Mouse (Mus musculus): ENCODE data around the gene Wdr25. TPM values are rescaled to one million over a fixed set of nuclear protein-coding genes. Genes with fewer than 3 reads are reported as not detected.

Gene Wdr25
- total and polyA plus RNA-seq, 3 experiments: 6.5 to 12.0 (median 6.7) TPM

DNA sequence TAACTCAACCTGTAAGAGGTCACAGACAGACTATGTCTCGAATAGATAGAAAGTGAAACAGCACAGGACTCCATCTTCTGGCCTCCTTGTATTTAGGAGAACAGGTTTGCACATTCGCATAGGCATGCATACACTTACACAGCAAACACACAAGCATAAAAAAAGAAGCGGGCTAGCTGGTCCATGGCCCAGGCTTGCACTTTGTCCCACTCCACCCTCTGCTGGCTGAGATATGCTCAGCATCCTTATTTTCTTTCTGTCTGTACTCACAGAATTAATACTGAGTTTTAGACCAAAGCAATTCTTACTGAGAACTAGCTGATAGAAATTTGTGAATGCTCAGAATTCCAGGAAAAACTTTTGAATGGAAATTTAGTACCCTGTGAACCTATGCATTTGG lies 2.6 kb downstream of the Wdr25 start:
- DNase-seq: peak; percentile 39

- no peak for DNase-seq
Measured at GRCm38 (mm10) chr12:108901346-108901745, 7.9 kb downstream of the Wdr25 start.

GRCm38 (mm10) chr12:108902940-108903339 lies 9.5 kb downstream of the Wdr25 start:
- DNase-seq: peak; percentile 56

GRCm38 (mm10) chr12:108903600-108904275 lies 10.3 kb downstream of the Wdr25 start:
- peak; percentile 67 for DNase-seq

DNA sequence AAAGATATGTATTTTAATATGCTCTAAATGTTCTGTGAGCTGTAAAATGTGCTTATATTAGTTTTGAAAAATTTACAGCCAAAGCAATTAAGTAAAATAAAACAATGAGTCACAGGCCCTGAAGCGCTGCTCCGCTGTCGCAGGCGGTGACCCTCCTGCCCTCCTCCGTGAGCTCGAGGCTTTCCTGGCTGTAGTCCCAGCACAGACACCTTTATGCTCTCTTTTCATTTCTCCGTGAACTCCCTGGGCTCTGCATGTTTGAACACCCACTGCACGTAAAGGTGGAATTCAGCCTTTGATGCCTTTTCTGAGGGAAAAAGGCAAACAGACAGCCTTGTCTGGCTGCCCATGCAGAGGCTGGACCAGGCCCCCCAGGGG lies 10.8 kb downstream of the Wdr25 start:
- DNase-seq: peak; percentile 46

- no peak for DNase-seq
Measured at GRCm38 (mm10) chr12:108905620-108906302, 12.3 kb downstream of the Wdr25 start.

DNA sequence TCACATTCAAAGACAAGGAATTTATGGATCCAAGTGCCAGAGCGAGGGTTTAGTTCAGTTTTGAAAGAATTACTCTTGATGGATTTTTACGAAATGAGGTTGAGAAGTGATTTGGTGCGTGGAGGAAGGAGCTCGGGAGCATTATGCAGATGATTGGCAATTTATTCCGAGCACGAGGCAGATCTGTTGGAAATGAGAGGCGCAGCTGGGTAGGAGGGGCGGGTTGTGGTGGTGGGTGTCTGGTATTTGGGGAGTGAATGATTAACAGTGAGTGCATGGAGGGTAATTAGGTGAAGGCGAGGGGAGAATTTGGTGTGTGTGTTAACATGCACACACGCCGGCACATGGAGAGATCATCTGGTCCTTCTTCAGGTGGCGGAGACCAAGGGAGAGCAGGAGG lies 13.0 kb downstream of the Wdr25 start:
- no peak for DNase-seq

GRCm38 (mm10) chr12:108909846-108910433 lies 16.5 kb downstream of the Wdr25 start:
- DNase-seq: no peak

- DNase-seq: no peak
Measured at GRCm38 (mm10) chr12:108912442-108912841, 19.0 kb downstream of the Wdr25 start.

GRCm38 (mm10) chr12:108914198-108914597 lies 20.8 kb downstream of the Wdr25 start:
- DNase-seq: no peak

GRCm38 (mm10) chr12:108914709-108915340 lies 21.4 kb downstream of the Wdr25 start:
- no peak for DNase-seq

GRCm38 (mm10) chr12:108915893-108916292 lies 22.5 kb downstream of the Wdr25 start:
- DNase-seq: no peak

DNA sequence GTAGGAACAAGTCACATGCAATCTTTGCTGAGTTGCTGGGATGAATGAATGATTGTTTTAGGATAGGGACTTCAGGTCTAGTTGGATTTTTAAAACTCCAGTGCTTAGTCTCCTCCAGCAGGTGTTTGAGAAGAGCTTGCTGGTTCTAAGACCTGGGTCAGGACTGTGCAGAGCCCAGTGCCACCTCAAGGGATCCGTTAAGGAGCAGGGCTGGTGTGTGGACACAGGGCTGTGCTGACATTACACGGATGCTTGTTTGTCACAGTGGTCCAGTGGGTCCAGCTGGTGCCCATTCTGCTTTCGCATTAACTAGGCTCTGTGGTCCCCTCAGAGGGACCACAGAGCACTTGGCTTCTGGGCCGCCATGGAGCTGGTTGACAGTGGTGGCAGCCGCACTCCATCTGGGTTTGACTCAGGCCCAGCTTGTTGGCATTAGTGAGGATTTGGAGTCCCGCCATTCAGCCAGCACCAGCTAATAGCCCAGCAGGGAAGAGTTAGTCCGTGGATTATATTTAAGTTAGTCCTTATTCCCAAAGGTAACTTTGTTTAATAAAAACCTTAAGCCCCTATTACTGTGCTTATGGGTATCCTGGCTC lies 23.1 kb downstream of the Wdr25 start:
- no peak for DNase-seq

- DNase-seq: no peak
Measured at GRCm38 (mm10) chr12:108917509-108917908, 24.1 kb downstream of the Wdr25 start.

DNA sequence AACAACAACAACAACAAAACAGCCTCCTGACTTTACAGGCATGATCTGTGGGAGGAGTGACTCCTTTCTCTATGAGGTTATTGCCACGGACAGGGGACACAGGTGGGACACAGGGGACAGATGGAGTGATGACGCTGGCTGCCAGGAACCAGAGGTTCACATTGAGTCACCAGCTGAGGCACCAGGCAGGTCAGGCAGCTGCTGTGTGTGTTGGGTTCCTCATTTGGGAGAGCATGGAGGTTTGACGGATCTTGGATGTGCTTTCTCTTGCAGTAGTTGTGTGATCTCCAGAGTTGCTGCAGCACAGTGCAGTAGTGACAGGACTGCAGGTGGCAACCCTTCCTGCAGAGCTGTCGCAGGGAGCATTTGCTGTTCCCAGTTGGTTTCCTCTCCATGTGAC lies 25.3 kb downstream of the Wdr25 start:
- no peak for DNase-seq

DNA sequence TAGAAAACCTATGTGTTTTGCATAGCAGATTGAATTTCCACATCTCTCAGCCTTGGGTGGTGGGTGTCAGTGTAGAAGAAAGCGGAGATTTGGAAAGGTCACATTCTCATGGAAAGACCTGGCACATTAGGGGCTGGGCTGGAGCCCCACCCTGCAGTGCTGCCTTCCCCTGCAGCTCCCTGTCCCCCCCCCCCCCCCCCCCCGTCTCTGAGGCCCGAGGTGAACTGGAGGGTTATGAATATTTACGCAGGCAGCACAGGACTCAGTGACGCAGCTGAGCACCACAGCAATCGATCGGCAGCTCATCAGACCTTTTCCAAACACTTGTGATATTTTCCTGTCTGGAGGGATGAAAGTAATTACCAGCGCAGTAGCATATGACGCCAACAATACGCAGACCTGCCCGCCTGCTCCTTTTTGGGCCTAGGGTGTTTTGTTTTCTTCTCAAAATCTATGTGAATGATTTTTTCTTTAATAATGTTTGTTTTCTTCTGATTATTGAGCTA lies 33.2 kb downstream of the Wdr25 start:
- no peak for DNase-seq

DNA sequence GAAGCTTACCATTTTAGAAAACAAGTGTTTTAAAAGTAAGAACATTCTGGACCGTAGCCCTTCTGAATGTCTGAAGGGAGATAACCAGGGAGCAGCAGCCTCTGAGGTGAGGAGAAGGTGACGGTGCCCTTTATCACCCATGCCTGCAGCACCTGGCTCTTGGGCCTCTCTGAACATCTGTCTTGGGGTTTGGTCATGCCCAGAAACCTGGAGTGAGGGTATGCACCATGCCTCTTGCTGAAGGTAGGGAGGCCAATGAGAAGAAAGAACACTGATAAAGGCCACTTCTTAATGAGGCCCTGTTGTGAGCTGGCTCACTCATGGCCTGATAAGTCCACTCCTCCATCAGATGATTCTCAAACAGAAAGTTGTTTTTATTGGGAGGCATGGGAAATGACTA lies 34.8 kb downstream of the Wdr25 start:
- DNase-seq: no peak

- no peak for DNase-seq
Measured at GRCm38 (mm10) chr12:108929475-108929874, 36.0 kb downstream of the Wdr25 start.

DNA sequence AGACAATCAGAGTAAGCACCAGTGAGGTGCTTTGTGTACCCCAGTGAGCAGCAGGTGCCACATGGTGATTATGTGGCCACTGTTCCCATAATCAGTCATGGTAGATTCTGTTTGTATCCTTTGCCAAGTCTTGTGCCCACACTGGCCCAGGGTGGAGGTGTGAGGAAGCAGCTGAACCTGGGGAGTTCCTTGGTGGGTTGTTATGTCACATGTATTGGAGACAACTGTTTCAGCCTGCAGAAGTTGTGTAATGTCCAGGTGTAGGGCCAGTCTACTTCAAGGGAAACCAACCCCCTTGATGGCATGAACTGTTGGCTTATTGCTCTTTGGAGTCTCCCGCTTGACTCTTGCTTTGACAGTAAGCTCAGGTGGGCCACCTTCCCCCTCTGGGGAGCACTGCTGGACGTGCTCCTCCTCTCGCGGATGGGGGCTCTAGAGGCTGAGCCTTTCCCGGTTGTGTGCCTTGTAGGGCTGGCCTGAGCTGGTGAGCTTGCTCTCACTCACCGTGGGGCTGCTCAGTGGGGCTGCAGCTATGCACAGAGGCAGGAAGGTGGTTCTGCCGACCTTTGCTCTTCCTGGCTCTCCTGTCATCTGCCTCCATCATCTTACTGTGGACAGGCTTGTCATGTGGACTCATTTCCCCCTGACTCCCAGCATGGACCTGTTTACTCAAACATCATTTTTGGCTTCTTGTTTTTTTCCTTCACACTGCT lies 38.1 kb downstream of the Wdr25 start:
- no peak for DNase-seq

GRCm38 (mm10) chr12:108932113-108932512 lies 38.7 kb downstream of the Wdr25 start:
- no peak for DNase-seq

DNA sequence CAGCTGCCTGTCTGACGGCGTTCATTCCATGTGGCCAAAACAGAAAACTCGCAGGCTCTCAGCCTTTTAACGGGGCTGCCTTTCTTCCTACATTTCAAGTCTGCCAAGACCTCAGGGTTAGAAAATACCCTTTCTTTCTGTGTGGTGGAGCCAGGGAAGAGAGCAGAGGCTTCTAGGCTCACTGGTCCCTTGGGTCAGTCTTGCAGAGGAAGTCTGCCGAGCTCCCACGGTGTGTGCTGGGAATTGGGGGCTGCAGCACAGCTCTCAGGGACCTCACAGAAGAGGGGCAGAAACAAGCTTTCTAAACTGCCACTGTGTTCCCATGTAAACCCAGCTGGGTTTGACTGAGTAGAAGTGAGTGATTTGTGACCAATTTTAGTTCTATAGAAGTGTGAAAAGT lies 40.8 kb downstream of the Wdr25 start:
- no peak for DNase-seq

DNA sequence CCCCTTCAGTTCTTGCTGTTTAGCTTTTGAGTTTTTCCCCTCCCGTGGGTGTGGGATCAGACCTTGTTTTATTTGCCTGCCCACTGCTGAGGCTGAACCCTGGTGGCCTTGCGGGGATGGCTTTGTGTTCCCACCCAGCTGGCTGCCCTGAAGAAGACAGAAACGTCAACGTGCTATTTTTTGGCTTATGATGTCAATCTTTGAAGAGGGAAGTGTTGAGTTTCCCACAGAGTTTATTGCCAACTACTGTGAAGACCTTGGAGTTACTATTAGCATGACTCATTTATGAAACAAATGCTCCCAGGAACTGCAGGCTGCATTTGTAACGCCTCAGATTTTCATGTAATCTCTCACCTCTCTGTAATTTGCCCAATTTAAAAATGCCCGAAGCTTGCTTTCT lies 43.4 kb downstream of the Wdr25 start:
- DNase-seq: no peak
